Mouse (Mus musculus): ENCODE measurements at regions not wholly inside any gene's neighbourhood (a gene's known extent, or its start where the extent isn't known, plus 50 kb on each side); places are given as distances from the start of the nearest gene placed in this dataset.

GRCm38 (mm10) chr13:37611387-37611786 is 166.8 kb upstream of the Rreb1 start:
- CTCF ChIA-PET: no interaction called here

- CTCF ChIA-PET: no interaction called here
Measured at GRCm38 (mm10) chr13:37617015-37617414, 161.2 kb upstream of the Rreb1 start.

GRCm38 (mm10) chr13:37619841-37620725 is 158.1 kb upstream of the Rreb1 start:
- CTCF ChIA-PET: interaction anchor here (0.7 kb wide), 2 partner anchors 13 to 824 kb away, joined by 21 read pairs; no protein-coding TSS in a partner anchor

- CTCF ChIA-PET: interaction anchor here (0.6 kb wide), 1 partner anchor 153 kb away, joined by 13 read pairs; no protein-coding TSS in a partner anchor
Measured at GRCm38 (mm10) chr13:37621319-37622050, 156.7 kb upstream of the Rreb1 start.

- CTCF ChIA-PET: no interaction called here
Measured at GRCm38 (mm10) chr13:37622366-37623088, 155.7 kb upstream of the Rreb1 start.

GRCm38 (mm10) chr13:37624741-37625140 is 153.5 kb upstream of the Rreb1 start:
- CTCF ChIA-PET: no interaction called here

- CTCF ChIA-PET: interaction anchor here (0.7 kb wide), 1 partner anchor 223 kb away, joined by 4 read pairs; no protein-coding TSS in a partner anchor
Measured at GRCm38 (mm10) chr13:37625532-37626235, 152.5 kb upstream of the Rreb1 start.

- CTCF ChIA-PET: no interaction called here
Measured at GRCm38 (mm10) chr13:37628391-37629270, 149.6 kb upstream of the Rreb1 start.

GRCm38 (mm10) chr13:37629271-37629899 is 148.8 kb upstream of the Rreb1 start:
- CTCF ChIA-PET: no interaction called here

GRCm38 (mm10) chr13:37632835-37633440 is 145.3 kb upstream of the Rreb1 start:
- CTCF ChIA-PET: no interaction called here

GRCm38 (mm10) chr13:37636363-37636762 is 141.8 kb upstream of the Rreb1 start:
- CTCF ChIA-PET: no interaction called here

GRCm38 (mm10) chr13:37637151-37637550 is 141.0 kb upstream of the Rreb1 start:
- CTCF ChIA-PET: no interaction called here

GRCm38 (mm10) chr13:37638071-37638511 is 140.1 kb upstream of the Rreb1 start:
- CTCF ChIA-PET: no interaction called here

GRCm38 (mm10) chr13:37642410-37643093 is 135.6 kb upstream of the Rreb1 start:
- CTCF ChIA-PET: interaction anchor here (0.6 kb wide), 1 partner anchor 14 kb away, joined by 12 read pairs; no protein-coding TSS in a partner anchor

- CTCF ChIA-PET: interaction anchor here (0.9 kb wide), 1 partner anchor 99 kb away, joined by 4 read pairs; no protein-coding TSS in a partner anchor
Measured at GRCm38 (mm10) chr13:37644751-37645181, 133.4 kb upstream of the Rreb1 start.

- CTCF ChIA-PET: no interaction called here
Measured at GRCm38 (mm10) chr13:37649467-37650080, 128.6 kb upstream of the Rreb1 start.

GRCm38 (mm10) chr13:37651221-37651946 is 126.8 kb upstream of the Rreb1 start:
- CTCF ChIA-PET: interaction anchor here (1.1 kb wide), 1 partner anchor 28 kb away, joined by 3 read pairs; no protein-coding TSS in a partner anchor

Data from spleen, embryonic (tissue).